Mouse (Mus musculus) ES-Bruce4 (cell line): ENCODE results near the gene Rftn2. TPM values are rescaled to one million over a fixed set of nuclear protein-coding genes. Genes with fewer than 3 reads are reported as not detected.
A peak's percentile ranks its signal among the peaks of the same experiment; 100 is the strongest.

Experiments used
- H3K27ac ChIP-seq: 2 replicates; pipeline ENCODE4 v1.5.1; 2012; ENCODE audit warnings: low read length, inconsistent platforms; ENCODE audit not compliant: insufficient read depth
- H3K27me3 ChIP-seq: 2 replicates; pipeline ENCODE4 v1.6.1; 2012; ENCODE audit warnings: mild to moderate bottlenecking, low read length, inconsistent platforms; ENCODE audit not compliant: control insufficient read depth, poor library complexity, insufficient read depth, severe bottlenecking
- H3K36me3 ChIP-seq: 2 replicates; pipeline ENCODE4 v1.6.1; 2012; ENCODE audit warnings: inconsistent platforms, mild to moderate bottlenecking, low read length, moderate library complexity; ENCODE audit not compliant: control insufficient read depth, poor library complexity, insufficient read depth, severe bottlenecking
- H3K4me1 ChIP-seq: one replicate; pipeline ENCODE4 v1.8.1; 2011; ENCODE audit warnings: low read length; ENCODE audit not compliant: control insufficient read depth, insufficient read depth
- H3K4me3 ChIP-seq: 2 replicates; pipeline ENCODE4 v1.5.1; 2011; ENCODE audit warnings: low read depth, mild to moderate bottlenecking, low read length
- H3K9ac ChIP-seq: 2 replicates; pipeline ENCODE4 v1.6.1; 2012; ENCODE audit warnings: low read depth, mild to moderate bottlenecking, inconsistent platforms; ENCODE audit not compliant: poor library complexity, severe bottlenecking
- H3K9me3 ChIP-seq: replicated peaks from 2 replicates; pipeline ENCODE4 v1.6.1; 2012; ENCODE audit warnings: mild to moderate bottlenecking, low read length, inconsistent platforms; ENCODE audit not compliant: control insufficient read depth, poor library complexity, insufficient read depth, severe bottlenecking
- CTCF ChIP-seq: IDR thresholded peaks from one replicate; pipeline ENCODE4 v1.8.1; 2011; ENCODE audit warnings: low read depth, low read length
- EP300 ChIP-seq: IDR thresholded peaks from 2 replicates; pipeline ENCODE4 v1.6.1; 2011; ENCODE audit warnings: low read depth, low read length; ENCODE audit not compliant: insufficient read depth
- POLR2A ChIP-seq: IDR thresholded peaks from one replicate; pipeline ENCODE4 v1.8.1; 2011; ENCODE audit warnings: low read length; ENCODE audit not compliant: insufficient read depth
- polyA plus RNA-seq: library from polyadenylated mRNA; stranded (reverse); fragments of >200 nt; gene quantifications from 2 replicates; pipeline ENCODE4 v1.2.4, GENCODE M21; 2011; ENCODE audit warnings: low read depth; ENCODE audit not compliant: missing spikeins, insufficient read depth, insufficient read length

Gene Rftn2
- polyA plus RNA-seq, 1 experiment: 0.43 TPM

DNA sequence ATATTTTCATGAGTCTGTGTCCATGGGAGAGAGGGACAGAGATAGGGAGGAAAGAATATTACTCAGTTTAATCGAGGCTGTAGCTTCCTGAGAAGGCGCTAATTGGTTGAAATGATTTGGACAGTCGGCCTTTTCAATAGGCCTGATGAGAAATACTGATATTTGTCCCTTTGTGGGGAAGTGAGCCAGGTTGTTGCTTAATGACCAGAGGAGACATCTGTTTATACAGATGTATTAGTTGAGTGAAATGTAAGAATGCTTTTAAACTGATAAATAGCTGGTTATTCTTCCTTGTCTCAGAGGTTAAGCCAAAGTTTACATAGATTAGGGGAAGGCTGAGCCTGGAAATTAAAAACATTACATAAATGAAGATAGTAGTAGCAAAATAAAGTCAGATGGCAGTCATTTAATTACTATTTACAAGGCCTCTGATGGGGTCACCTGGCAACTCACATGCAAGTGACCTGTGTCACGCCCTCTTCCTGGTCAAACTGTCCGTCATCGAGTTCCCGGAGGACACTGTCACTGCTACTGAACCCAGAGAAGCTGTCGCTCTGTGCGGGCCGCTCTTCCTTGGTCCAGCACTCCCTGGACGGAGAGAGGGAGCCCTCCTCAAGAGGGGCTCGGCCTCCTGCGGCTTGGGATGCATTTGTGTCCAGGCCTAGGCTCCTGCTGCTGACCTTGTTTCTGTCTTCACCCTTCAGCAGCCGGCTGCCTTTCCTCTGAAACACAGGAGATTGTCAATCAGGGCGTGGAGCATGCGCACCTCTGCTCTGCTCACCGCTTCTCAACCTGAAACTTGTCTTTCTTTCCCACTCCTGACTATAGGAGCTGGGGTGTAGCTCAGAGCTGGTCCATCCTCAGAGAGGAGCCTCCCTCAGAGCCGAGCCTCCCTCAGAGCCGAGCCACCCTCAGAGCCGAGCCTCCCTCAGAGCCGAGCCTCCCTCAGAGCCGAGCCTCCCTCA, 54.9 kb downstream of the Rftn2 start:
- no peaks in the 10 kb centered on the region for H3K36me3 ChIP-seq
- no peak overlapping the region; the same call in 1 of the 2 replicates for H3K9ac ChIP-seq
- H3K27me3 ChIP-seq: no peaks in the 10 kb centered on the region
- TF ChIP-seq CTCF (no peak), EP300 (no peak)
- peaks cover 8% of the 10 kb centered on the region; the same call in 1 of the 2 replicates for H3K9me3 ChIP-seq
- H3K4me3 ChIP-seq: no peak overlapping the region
- H3K27ac ChIP-seq: no peak overlapping the region
- no peaks in the 10 kb centered on the region for H3K4me1 ChIP-seq

DNA sequence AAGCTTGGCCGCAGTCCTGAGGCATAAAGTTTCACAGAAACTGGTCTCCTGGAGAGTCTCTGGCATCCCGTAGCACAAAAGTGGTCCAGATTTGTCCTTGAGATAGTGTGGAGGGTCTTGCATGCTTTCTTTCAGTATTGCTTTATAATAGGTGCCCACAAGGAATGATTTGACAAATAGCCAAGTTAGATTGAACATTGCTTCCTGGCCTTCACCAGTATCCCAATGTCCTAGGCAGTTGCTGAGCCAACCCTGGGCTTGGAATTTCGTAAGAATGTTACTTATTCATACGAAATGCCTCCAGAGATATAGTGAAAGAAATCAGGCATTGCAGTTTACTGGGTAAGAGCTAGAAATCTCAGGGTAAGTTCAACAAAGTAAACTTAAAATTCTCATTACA, 58.0 kb downstream of the Rftn2 start:
- H3K27me3 ChIP-seq: no peaks in the 10 kb centered on the region
- H3K9ac ChIP-seq: no peak overlapping the region
- peaks cover 5% of the 10 kb centered on the region for H3K4me1 ChIP-seq
- TF ChIP-seq CTCF (no peak), POLR2A (no peak), EP300 (no peak)
- no peaks in the 10 kb centered on the region for H3K36me3 ChIP-seq
- H3K27ac ChIP-seq: no peak overlapping the region
- peaks cover 8% of the 10 kb centered on the region; the same call in 1 of the 2 replicates for H3K9me3 ChIP-seq
- H3K4me3 ChIP-seq: no peak overlapping the region

DNA sequence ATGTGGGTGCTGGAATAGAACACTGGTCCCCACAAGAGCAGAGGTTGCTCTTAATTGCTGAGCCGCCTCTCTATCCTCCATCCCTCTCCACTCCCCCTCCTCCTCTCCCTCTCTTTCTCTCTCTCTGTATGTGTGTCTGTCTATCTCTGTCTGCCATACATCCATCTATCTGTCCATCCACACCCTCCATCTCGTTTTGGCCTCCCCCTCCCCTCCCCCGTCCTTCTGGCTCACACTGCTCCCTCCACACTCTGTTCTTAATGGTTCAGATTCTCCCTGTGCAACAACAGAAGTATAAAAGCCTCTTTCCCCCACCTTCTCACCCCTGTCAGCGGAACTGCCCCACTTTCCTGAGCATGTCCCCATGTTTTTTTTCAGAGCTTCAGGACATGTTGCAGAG, 59.0 kb downstream of the Rftn2 start:
- H3K27me3 ChIP-seq: no peaks in the 10 kb centered on the region
- no peak overlapping the region for H3K27ac ChIP-seq
- TF ChIP-seq CTCF (no peak), POLR2A (no peak), EP300 (no peak)

DNA sequence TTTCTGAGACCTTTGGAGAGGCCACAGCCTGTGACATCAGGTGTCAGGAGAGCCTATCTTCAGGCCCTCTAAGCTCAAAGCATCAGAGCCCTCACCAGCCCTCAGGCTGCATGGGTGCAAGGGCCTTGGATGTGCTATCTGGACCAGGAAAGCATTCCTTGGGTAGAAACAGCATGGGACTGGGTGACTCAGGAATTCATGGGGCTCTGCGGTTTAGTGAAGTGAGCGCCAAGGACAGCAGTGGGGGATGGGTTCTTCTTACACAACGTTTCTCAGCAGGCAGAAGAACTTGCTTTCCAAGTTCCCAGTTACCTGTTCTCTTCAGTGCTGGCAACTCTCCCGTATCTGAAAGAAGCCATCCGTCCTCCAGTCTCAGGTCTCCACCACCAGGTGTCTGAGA, 62.6 kb downstream of the Rftn2 start:
- Histone ChIP-seq H3K9ac (no peak overlapping the region), H3K4me1 (peaks cover 5% of the 10 kb centered on the region), H3K36me3 (no peaks in the 10 kb centered on the region), H3K27ac (no peak overlapping the region), H3K9me3 (peaks cover 1% of the 10 kb centered on the region; the same call in 1 of the 2 replicates), H3K27me3 (no peaks in the 10 kb centered on the region), H3K4me3 (no peak overlapping the region)
- no peak for TF ChIP-seq CTCF

More for the DNA sequence above, 59.0 kb downstream of the Rftn2 start:
- H3K9ac ChIP-seq: no peak overlapping the region
- no peaks in the 10 kb centered on the region for H3K36me3 ChIP-seq
- peaks cover 5% of the 10 kb centered on the region for H3K4me1 ChIP-seq
- no peak overlapping the region for H3K4me3 ChIP-seq
- peaks cover 5% of the 10 kb centered on the region; the same call in 1 of the 2 replicates for H3K9me3 ChIP-seq

DNA sequence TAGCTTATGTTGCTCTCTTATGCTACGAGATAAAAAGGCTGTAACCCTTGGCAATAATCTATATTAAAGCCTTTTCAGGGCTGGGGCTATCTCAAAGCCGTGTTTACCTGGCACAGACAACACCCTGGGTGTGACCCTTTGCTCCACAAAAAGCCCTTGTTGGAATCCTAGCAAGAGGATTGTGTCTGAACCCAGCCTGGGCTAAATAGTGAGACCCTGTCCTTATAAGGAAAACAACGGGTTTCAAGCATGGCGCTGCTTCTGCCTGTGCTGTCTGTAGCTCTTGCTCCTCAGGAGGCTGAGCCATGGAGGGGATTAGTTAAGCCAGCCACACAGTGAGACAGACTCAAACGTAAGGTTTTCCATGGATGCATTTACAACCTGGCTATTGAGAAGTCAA, 63.8 kb downstream of the Rftn2 start:
- Histone ChIP-seq H3K27ac (no peak overlapping the region; the same call in 1 of the 2 replicates), H3K9ac (no peak overlapping the region), H3K9me3 (no peaks in the 10 kb centered on the region), H3K4me1 (peaks cover 5% of the 10 kb centered on the region), H3K27me3 (no peaks in the 10 kb centered on the region), H3K4me3 (no peak overlapping the region), H3K36me3 (no peaks in the 10 kb centered on the region)
- TF ChIP-seq CTCF: no peak
- no peak for TF ChIP-seq EP300
- no peak for TF ChIP-seq POLR2A

DNA sequence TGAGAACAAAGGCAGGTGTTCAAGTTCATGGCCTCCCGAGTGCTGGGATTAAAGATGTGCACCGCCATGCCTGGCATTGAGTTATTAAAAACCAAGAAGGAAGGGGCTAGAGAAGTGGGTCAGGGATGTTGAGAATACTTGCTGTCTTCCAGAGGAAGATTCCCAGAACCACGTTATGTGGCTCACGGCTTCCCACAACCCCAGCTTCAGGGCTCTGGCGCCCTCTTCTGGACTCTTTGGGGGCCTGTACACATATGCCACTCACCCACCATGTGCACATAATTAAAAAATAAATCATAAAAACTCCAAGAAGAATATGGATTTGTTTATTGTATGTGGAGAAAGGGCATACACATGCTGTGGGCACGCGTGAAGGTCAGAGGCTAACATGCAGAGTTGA, 64.7 kb downstream of the Rftn2 start:
- H3K9ac ChIP-seq: no peak overlapping the region
- H3K4me3 ChIP-seq: no peak overlapping the region
- TF ChIP-seq CTCF (peak; percentile 86), EP300 (no peak)
- H3K9me3 ChIP-seq: no peaks in the 10 kb centered on the region
- H3K27me3 ChIP-seq: no peaks in the 10 kb centered on the region
- H3K27ac ChIP-seq: no peak overlapping the region
- H3K4me1 ChIP-seq: peaks cover 5% of the 10 kb centered on the region
- H3K36me3 ChIP-seq: no peaks in the 10 kb centered on the region
